Mouse (Mus musculus) layer of hippocampus, postnatal 36 days (tissue): Measurements from ENCODE around the gene Sult1c1. TPM values are rescaled to one million over a fixed set of nuclear protein-coding genes. Genes with fewer than 3 reads are reported as not detected.
"Not testable (repeated sequence)": the region's sequence is repeated elsewhere in the genome, so short reads cannot be mapped to it uniquely, and the experiment has no call there.

Source experiments
- DNase-seq, 2 experiments: peaks; one replicate each; pipeline ENCODE4 v3.0.0; 2022
- total RNA-seq, 2 experiments: library from RNA; stranded (reverse); gene quantifications; 2 replicates each; pipeline ENCODE4 v1.2.3; 2021

Gene Sult1c1
- total RNA-seq = not detected

- no peak for DNase-seq
Observed at GRCm38 (mm10) chr17:53990574-53990973, at the start of gene Sult1c1. TSS of gene Sult1c1 (minus strand) at chr17:53990674.

GRCm38 (mm10) chr17:54014204-54014603 is 23.7 kb upstream of the Sult1c1 start:
- DNase-seq = no peak

GRCm38 (mm10) chr17:54011196-54011595 is 20.7 kb upstream of the Sult1c1 start:
- no peak for DNase-seq

- DNase-seq = not testable (repeated sequence)
Observed at GRCm38 (mm10) chr17:54010536-54010935, 20.1 kb upstream of the Sult1c1 start.

- no peak for DNase-seq
Observed at GRCm38 (mm10) chr17:54003522-54003921, 13.0 kb upstream of the Sult1c1 start.

- no peak for DNase-seq
Observed at GRCm38 (mm10) chr17:53973606-53974005, 16.9 kb downstream of the Sult1c1 start.

- peak in 1 of 2 experiments; percentile 8 for DNase-seq
Observed at GRCm38 (mm10) chr17:53941569-53942162, 48.8 kb downstream of the Sult1c1 start.

- DNase-seq = no peak
Observed at GRCm38 (mm10) chr17:53940726-53941125, 49.7 kb downstream of the Sult1c1 start.

Other genes starting within 250 kb of the Sult1c1 start
- gene Sult1c2, start 144.3 kb downstream of the Sult1c1 start, total RNA-seq = not detected